Mouse (Mus musculus): Measurements from ENCODE around the gene Jchain. TPM values are rescaled to one million over a fixed set of nuclear protein-coding genes. Genes with fewer than 3 reads are reported as not detected.

Jchain gene
- total and polyA plus RNA-seq, 3 experiments, result 336 to 1,319 (median 477) TPM

- peaks cover 3 to 38% of the 10 kb centered on the region in 2 experiments; a peak in 3 of 4 replicates for H3K4me1 ChIP-seq (ENCODE audit: control insufficient read depth in 1 of 2, insufficient read depth in 2 of 2)
- H3K36me3 ChIP-seq (replicated peaks in 1 of 2; ENCODE audit: control insufficient read depth in 1 of 2, insufficient read depth in 1 of 2, low read length in 1 of 2), result peaks cover 0 to 3% of the 10 kb centered on the region in 2 experiments
- H3K4me3 ChIP-seq (replicated peaks in 1 of 3; ENCODE audit: low read depth in 2 of 3, low read length in 2 of 3, poor library complexity in 1 of 3), result no peak overlapping the region
- H3K27me3 ChIP-seq (replicated peaks), result no peaks in the 10 kb centered on the region
- H3K79me2 ChIP-seq (replicated peaks; ENCODE audit: control insufficient read depth, extremely low read depth, insufficient read depth, poor library complexity, severe bottlenecking), result no peaks in the 10 kb centered on the region
- in situ Hi-C loops (cut with MboI; ENCODE audit: low pct_ligation_motif_present, low pct_unique_long_range_greater_than_20kb, low sequenced_read_pairs), result no loop called here
- peak overlapping the region; percentile 51; the same call in 1 of the 2 replicates for H3K27ac ChIP-seq (ENCODE audit: insufficient read depth, low read depth)
- no peaks in the 10 kb centered on the region for H3K9me3 ChIP-seq (replicated peaks; ENCODE audit: low read length)
- no peak for TF ChIP-seq PAX5 (IDR thresholded peaks at IDR 0.05; ENCODE audit: low read length)
- TF ChIP-seq CTCF (conservative IDR thresholded peaks at IDR 0.05 in 1 of 2, IDR thresholded peaks at IDR 0.05 in 1 of 2; ENCODE audit: low read depth in 2 of 2, low read length in 2 of 2), result peak; percentile 40 to 87; a peak in 3 of 4 replicates
- TF ChIP-seq MAX (IDR thresholded peaks at IDR 0.05; ENCODE audit: low read length), result no peak
- TF ChIP-seq JUND (conservative IDR thresholded peaks at IDR 0.05; ENCODE audit: low read depth, low read length), result 0 out of 2 replicates have a peak, but pooled peaks have one; percentile 3
- peak; percentile 90 for TF ChIP-seq SMC3 (IDR thresholded peaks at IDR 0.05; ENCODE audit: low read depth, low read length)
- TF ChIP-seq ZC3H11A (IDR thresholded peaks at IDR 0.05; ENCODE audit: low read depth, low read length), result peak; percentile 6; the same call in 1 of the 2 replicates
- TF ChIP-seq RAD21 (IDR thresholded peaks at IDR 0.05; ENCODE audit: low read depth, low read length), result peak; percentile 83
- TF ChIP-seq MEF2A (IDR thresholded peaks at IDR 0.05; ENCODE audit: borderline replicate concordance, low read depth, low read length), result no peak
- dilution Hi-C loops (cut with MboI; ENCODE audit: extremely low pct_ligation_motif_present, extremely low pct_unique_long_range_greater_than_20kb, low sequenced_read_pairs), result no loop called here
- H3K4me2 ChIP-seq (ENCODE audit: insufficient read depth, low read depth, poor library complexity, severe bottlenecking), result peak overlapping the region; percentile 56
- peak; percentile 70 for DNase-seq (ENCODE audit: extremely low read depth)
- peak overlapping the region; percentile 48; the same call in 1 of the 2 replicates for H3K9ac ChIP-seq (ENCODE audit: insufficient read depth, low read depth)
Measured at GRCm38 (mm10) chr5:88542651-88543282, 15.1 kb upstream of the Jchain start.

DNA sequence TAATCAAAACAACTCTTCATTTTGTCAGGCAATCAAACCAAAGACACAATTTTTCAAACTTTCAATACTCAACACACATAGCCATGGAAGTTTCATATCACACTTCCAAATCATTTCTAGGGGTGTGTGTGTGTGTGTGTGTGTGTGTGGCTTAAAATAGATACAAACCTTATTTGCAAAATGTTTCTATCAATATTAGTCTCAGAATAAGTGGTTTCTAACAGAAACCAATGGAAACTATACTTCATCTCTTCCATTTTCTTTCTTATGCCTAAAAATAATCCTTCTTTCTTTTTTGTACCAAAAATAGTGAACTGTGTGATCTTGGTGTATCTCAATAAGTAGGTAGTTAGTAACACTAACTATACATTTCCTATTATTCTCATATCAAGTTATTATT lies 13.2 kb upstream of the Jchain start:
- H3K79me2 ChIP-seq (replicated peaks; ENCODE audit: control insufficient read depth, extremely low read depth, insufficient read depth, poor library complexity, severe bottlenecking), result no peaks in the 10 kb centered on the region
- peaks cover 0 to 3% of the 10 kb centered on the region in 2 experiments for H3K36me3 ChIP-seq (replicated peaks in 1 of 2; ENCODE audit: control insufficient read depth in 1 of 2, insufficient read depth in 1 of 2, low read length in 1 of 2)
- no peak overlapping the region for H3K4me3 ChIP-seq (replicated peaks in 1 of 3; ENCODE audit: low read depth in 2 of 3, low read length in 2 of 3, poor library complexity in 1 of 3)
- DNase-seq (ENCODE audit: extremely low read depth), result no peak
- H3K27me3 ChIP-seq (replicated peaks), result no peaks in the 10 kb centered on the region
- H3K9me3 ChIP-seq (replicated peaks; ENCODE audit: low read length), result no peaks in the 10 kb centered on the region
- in situ Hi-C loops (cut with MboI; ENCODE audit: low pct_ligation_motif_present, low pct_unique_long_range_greater_than_20kb, low sequenced_read_pairs), result no loop called here
- H3K27ac ChIP-seq (ENCODE audit: insufficient read depth, low read depth), result no peak overlapping the region
- TF ChIP-seq IRF4 (IDR thresholded peaks at IDR 0.05; ENCODE audit: low read depth, low read length), result peak; percentile 57; the same call in 1 of the 2 replicates
- TF ChIP-seq NRF1 (IDR thresholded peaks at IDR 0.05; ENCODE audit: low read depth, low read length), result no peak
- no peak for TF ChIP-seq MXI1 (IDR thresholded peaks at IDR 0.05; ENCODE audit: low read depth, low read length)
- peak; percentile 71 for TF ChIP-seq EP300 (IDR thresholded peaks at IDR 0.05; ENCODE audit: low read length)
- TF ChIP-seq RAD21 (IDR thresholded peaks at IDR 0.05; ENCODE audit: low read depth, low read length), result no peak
- TF ChIP-seq JUN (IDR thresholded peaks at IDR 0.05; ENCODE audit: insufficient read depth, low read depth, low read length), result peak; percentile 39; the same call in 1 of the 2 replicates
- peak; percentile 37; the same call in 1 of the 2 replicates for TF ChIP-seq BHLHE40 (IDR thresholded peaks at IDR 0.05; ENCODE audit: low read depth, low read length)
- TF ChIP-seq MAX (IDR thresholded peaks at IDR 0.05; ENCODE audit: low read length), result no peak
- no peak for TF ChIP-seq PAX5 (IDR thresholded peaks at IDR 0.05; ENCODE audit: low read length)
- peak; percentile 58; the same call in 1 of the 2 replicates for TF ChIP-seq ETS1 (conservative IDR thresholded peaks at IDR 0.05; ENCODE audit: low read depth, low read length)
- peak; percentile 96 for TF ChIP-seq MEF2A (IDR thresholded peaks at IDR 0.05; ENCODE audit: borderline replicate concordance, low read depth, low read length)
- no peak for TF ChIP-seq E2F4 (IDR thresholded peaks at IDR 0.05; ENCODE audit: insufficient replicate concordance, low read depth, low read length)
- peak; percentile 55; the same call in 1 of the 2 replicates for TF ChIP-seq JUND (conservative IDR thresholded peaks at IDR 0.05; ENCODE audit: low read depth, low read length)
- TF ChIP-seq SMC3 (IDR thresholded peaks at IDR 0.05; ENCODE audit: low read depth, low read length), result no peak
- TF ChIP-seq MAFK (IDR thresholded peaks at IDR 0.05; ENCODE audit: insufficient replicate concordance, low read length), result no peak
- no peak for TF ChIP-seq CHD2 (IDR thresholded peaks at IDR 0.05; ENCODE audit: low read length)
- 0 out of 2 replicates have a peak, but pooled peaks have one; percentile 25 for TF ChIP-seq TCF12 (IDR thresholded peaks at IDR 0.05; ENCODE audit: low read depth, low read length)
- TF ChIP-seq ZKSCAN1 (IDR thresholded peaks at IDR 0.05; ENCODE audit: borderline replicate concordance, low read depth, low read length), result no peak
- no peak for TF ChIP-seq MAZ (IDR thresholded peaks at IDR 0.05; ENCODE audit: low read depth, low read length)
- no peak for TF ChIP-seq ZMIZ1 (IDR thresholded peaks at IDR 0.05; ENCODE audit: low read depth, low read length)
- no peak for TF ChIP-seq TBP (conservative IDR thresholded peaks at IDR 0.05; ENCODE audit: low read depth, low read length)
- TF ChIP-seq USF2 (conservative IDR thresholded peaks at IDR 0.05; ENCODE audit: low read depth, low read length), result no peak
- H3K9ac ChIP-seq (ENCODE audit: insufficient read depth, low read depth), result 0 out of 2 replicates have a peak overlapping the region, but pooled peaks have one; percentile 39
- H3K4me2 ChIP-seq (ENCODE audit: insufficient read depth, low read depth, poor library complexity, severe bottlenecking), result peak overlapping the region; percentile 84; the same call in 1 of the 2 replicates
- dilution Hi-C loops (cut with MboI; ENCODE audit: extremely low pct_ligation_motif_present, extremely low pct_unique_long_range_greater_than_20kb, low sequenced_read_pairs), result no loop called here
- H3K4me1 ChIP-seq (ENCODE audit: control insufficient read depth in 1 of 2, insufficient read depth in 2 of 2), result peaks cover 10 to 55% of the 10 kb centered on the region in 2 experiments

Data from CH12.LX (cell line).